Mouse (Mus musculus) brain, embryonic 14.5 days (tissue): ENCODE results near the gene Amigo2.

Experiments used
- CTCF ChIP-seq: fragments of 200-500 bp; IDR thresholded peaks from 2 replicates; pipeline ENCODE4 v1.5.1; 2012; ENCODE audit warnings: inconsistent platforms, mild to moderate bottlenecking, moderate library complexity, borderline replicate concordance; ENCODE audit not compliant: insufficient read depth, insufficient read length; ENCODE audit errors: extremely low read depth
- POLR2A ChIP-seq: fragments of 200-500 bp; IDR thresholded peaks from 2 replicates; pipeline ENCODE4 v1.6.1; 2012; ENCODE audit warnings: mild to moderate bottlenecking, inconsistent platforms, borderline replicate concordance; ENCODE audit not compliant: poor library complexity, insufficient read depth, insufficient read length, severe bottlenecking; ENCODE audit errors: extremely low read depth

DNA sequence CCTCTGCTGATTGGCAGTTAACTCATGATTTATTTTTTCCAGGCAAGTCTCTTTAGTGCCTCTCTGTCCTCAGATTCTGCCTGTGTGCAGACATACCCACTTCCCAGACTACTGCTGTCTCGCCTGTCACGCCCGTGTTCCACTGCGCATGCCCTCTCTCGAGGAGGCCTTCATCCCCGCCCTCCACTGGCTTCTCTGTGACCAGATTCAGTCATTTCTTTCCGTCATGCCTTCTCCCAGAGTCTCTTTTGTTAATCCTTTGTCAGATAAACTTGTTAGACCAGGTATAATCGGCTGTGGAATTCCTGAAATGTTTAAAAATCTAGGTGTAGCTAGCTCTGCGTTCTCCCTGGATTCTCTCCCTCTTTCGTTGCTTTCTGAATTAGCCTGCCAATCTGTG lies 23.7 kb downstream of the Amigo2 start:
- TF ChIP-seq CTCF = no peak
- TF ChIP-seq POLR2A = no peak
